ENCODE assay signal across 18 mouse cellular contexts in the genomic region with DNA sequence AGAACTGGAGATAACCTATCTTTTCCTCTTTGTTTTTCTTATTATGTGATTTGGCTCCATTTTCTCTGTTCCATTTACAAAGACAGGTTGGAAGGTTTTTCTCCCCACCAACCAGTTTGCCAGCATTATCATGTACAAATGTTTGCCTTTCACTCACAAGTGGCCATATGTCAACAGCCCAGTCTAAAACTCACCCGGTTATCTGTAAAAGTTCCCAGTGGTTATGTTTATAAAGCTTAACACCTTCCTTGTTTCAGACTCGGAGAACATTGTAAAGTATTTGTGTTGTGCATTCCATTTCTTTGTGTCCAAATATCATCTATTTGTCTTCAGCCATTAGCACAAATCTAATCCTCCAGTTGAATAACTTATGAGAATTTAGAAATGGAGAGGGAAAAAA. TPM values are rescaled to one million over a fixed set of nuclear protein-coding genes. Genes with fewer than 3 reads are reported as not detected.
DNase-seq lines count a peak whose midpoint lies in the region; ATAC-seq lines count a peak whose summit lies in the region.
"Had no signal": no experiment of that assay in that cellular context is flagged by ENCODE, and none has a peak within 500 bp of the region (broad histone marks: within the 10 kb centered on the region; RNA-seq: fewer than 3 reads in every experiment).

No protein-coding gene starts in this region.

- H3K9ac ChIP-seq in heart, embryonic 14.5 days (ENCODE audit: low read length), result no peak overlapping the region
- H3K9ac ChIP-seq in liver, embryonic 15.5 days, result no peak overlapping the region
- H3K9ac ChIP-seq in lung, embryonic 16.5 days (ENCODE audit: low read length), result no peak overlapping the region
- H3K9ac ChIP-seq in stomach, embryonic 15.5 days, result no peak overlapping the region
- H3K9ac ChIP-seq: liver, embryonic 14.5 days; neural tube, embryonic 12.5 days had no signal

- H3K27me3 ChIP-seq in heart, embryonic 14.5 days (ENCODE audit: control insufficient read depth, insufficient read depth, low read length), result no peaks in the 10 kb centered on the region
- H3K27me3 ChIP-seq in liver, embryonic 15.5 days, result peaks cover 15% of the 10 kb centered on the region
- no peaks in the 10 kb centered on the region for H3K27me3 ChIP-seq in lung, embryonic 16.5 days (ENCODE audit: control insufficient read depth, insufficient read depth, low read depth, low read length)
- no peaks in the 10 kb centered on the region for H3K27me3 ChIP-seq in stomach, embryonic 15.5 days (replicated peaks)
- H3K27me3 ChIP-seq: neural tube, embryonic 12.5 days had no signal

- H3K27ac ChIP-seq in heart, embryonic 14.5 days (replicated peaks in 1 of 2; ENCODE audit: control insufficient read depth in 1 of 2, insufficient read depth in 1 of 2, low read depth in 2 of 2, low read length in 2 of 2), result no peak overlapping the region
- no peak overlapping the region for H3K27ac ChIP-seq in liver, embryonic 15.5 days (replicated peaks)
- peak overlapping the region; percentile 91 for H3K27ac ChIP-seq in lung, embryonic 16.5 days (ENCODE audit: low read length)
- no peak overlapping the region for H3K27ac ChIP-seq in stomach, embryonic 15.5 days
- H3K27ac ChIP-seq: hindbrain, postnatal 0 days; liver, embryonic 14.5 days; midbrain, embryonic 10.5 days; neural tube, embryonic 12.5 days had no signal

- no peaks in the 10 kb centered on the region for H3K36me3 ChIP-seq in heart, embryonic 14.5 days (ENCODE audit: control insufficient read depth, insufficient read depth, low read length)
- no peaks in the 10 kb centered on the region for H3K36me3 ChIP-seq in liver, embryonic 15.5 days (replicated peaks)
- no peaks in the 10 kb centered on the region for H3K36me3 ChIP-seq in lung, embryonic 16.5 days (ENCODE audit: control insufficient read depth, insufficient read depth, low read length)
- no peaks in the 10 kb centered on the region for H3K36me3 ChIP-seq in stomach, embryonic 15.5 days
- H3K36me3 ChIP-seq: midbrain, embryonic 10.5 days; neural tube, embryonic 12.5 days had no signal

- no peak overlapping the region for H3K4me3 ChIP-seq in heart, embryonic 14.5 days (ENCODE audit: control insufficient read depth in 1 of 2, insufficient read depth in 1 of 2, low read depth in 1 of 2, low read length in 2 of 2)
- no peak overlapping the region for H3K4me3 ChIP-seq in liver, embryonic 15.5 days (replicated peaks)
- no peak overlapping the region for H3K4me3 ChIP-seq in lung, embryonic 16.5 days (ENCODE audit: low read length)
- no peak overlapping the region for H3K4me3 ChIP-seq in stomach, embryonic 15.5 days (replicated peaks)
- H3K4me3 ChIP-seq: midbrain, embryonic 10.5 days; neural tube, embryonic 12.5 days had no signal

- 2% methylated on average over 2 of the region's 2 CpGs for WGBS in heart, embryonic 14.5 days
- WGBS in liver, embryonic 15.5 days (ENCODE audit: insufficient replicate concordance), result 46% methylated on average over 2 of the region's 2 CpGs
- WGBS in lung, embryonic 16.5 days, result 15% methylated on average over 2 of the region's 2 CpGs
- 25% methylated on average over 2 of the region's 2 CpGs for WGBS in stomach, embryonic 15.5 days

- intact Hi-C loops in heart, postnatal 14 days (cut with DNase I), result no loop called here

- ATAC-seq in heart, embryonic 14.5 days (ENCODE audit: insufficient number of reproducible peaks, insufficient read depth, low FRiP score, low read depth), result no peak
- peak; percentile 49; the same call in 1 of the 2 replicates for ATAC-seq in liver, embryonic 15.5 days (ENCODE audit: insufficient read depth)
- ATAC-seq in lung, embryonic 16.5 days (ENCODE audit: low read depth), result peak; percentile 74
- ATAC-seq in stomach, embryonic 15.5 days (ENCODE audit: insufficient read depth, low FRiP score, low read depth), result peak; percentile 89
- ATAC-seq: hindbrain, postnatal 0 days had no signal

- no peak for DNase-seq in heart, postnatal 14 days
- DNase-seq in liver, result no peak
- no peak for DNase-seq in retina, embryonic 14.5 days (ENCODE audit: low spot score)
- DNase-seq: adrenal gland, adult 8-10 months; B cell, adult 2 months; cerebellum, postnatal 25 days; gastrocnemius, postnatal 25 days; kidney, adult 8-10 months; kidney, postnatal 25 days; thymus, postnatal 36 days had no signal

- H3K4me2 ChIP-seq in heart, embryonic 14.5 days (ENCODE audit: low read length), result peak overlapping the region; percentile 33
- H3K4me2 ChIP-seq in liver, embryonic 15.5 days, result no peak overlapping the region
- H3K4me2 ChIP-seq in lung, embryonic 16.5 days (ENCODE audit: low read depth, low read length), result no peak overlapping the region
- H3K4me2 ChIP-seq in stomach, embryonic 15.5 days, result no peak overlapping the region
- H3K4me2 ChIP-seq: neural tube, embryonic 12.5 days had no signal

- no peaks in the 10 kb centered on the region for H3K9me3 ChIP-seq in heart, embryonic 14.5 days (ENCODE audit: control insufficient read depth, low read length)
- no peaks in the 10 kb centered on the region for H3K9me3 ChIP-seq in liver, embryonic 15.5 days (replicated peaks)
- no peaks in the 10 kb centered on the region for H3K9me3 ChIP-seq in lung, embryonic 16.5 days (ENCODE audit: control insufficient read depth, low read length)
- H3K9me3 ChIP-seq in stomach, embryonic 15.5 days, result no peaks in the 10 kb centered on the region
- H3K9me3 ChIP-seq: midbrain, embryonic 10.5 days; neural tube, embryonic 12.5 days had no signal

- peaks cover 2 to 21% of the 10 kb centered on the region in 2 experiments for H3K4me1 ChIP-seq in heart, embryonic 14.5 days (ENCODE audit: control insufficient read depth in 2 of 2, insufficient read depth in 2 of 2, low read length in 2 of 2)
- H3K4me1 ChIP-seq in liver, embryonic 15.5 days (replicated peaks), result peaks cover 9% of the 10 kb centered on the region
- H3K4me1 ChIP-seq in lung, embryonic 16.5 days (replicated peaks; ENCODE audit: control insufficient read depth, insufficient read depth, low read length), result peaks cover 18% of the 10 kb centered on the region
- H3K4me1 ChIP-seq in stomach, embryonic 15.5 days, result no peaks in the 10 kb centered on the region
- H3K4me1 ChIP-seq: neural tube, embryonic 12.5 days had no signal

RNA-seq across cellular contexts. Expression of a gene that starts 11.7 kb away (rescaled TPM):
- polyA plus RNA-seq in heart, embryonic 14.5 days (2014; fragmentation: Nextera tagmentation; extraction: Ambion mirVana), result 26.8 and 27.2 TPM in 2 replicates
- total RNA-seq in heart, postnatal 14 days (2021), result 10 to 100 TPM; 20.1 to 20.7 TPM
- 11.5 and 11.7 TPM in 2 replicates for polyA plus RNA-seq in liver, embryonic 15.5 days (2015; fragmentation: Nextera tagmentation; extraction: Ambion mirVana)
- polyA plus RNA-seq in lung, embryonic 16.5 days (2015; fragmentation: Nextera tagmentation; extraction: Ambion mirVana), result 47.9 and 49.4 TPM in 2 replicates
- polyA plus RNA-seq in stomach, embryonic 15.5 days (2015; fragmentation: Nextera tagmentation; extraction: Ambion mirVana), result 33.8 and 35.1 TPM in 2 replicates
